Comparison of ENCODE assay signal across 8 mouse cellular contexts in genomic region chr13:74462699-74463385, GRCm38 (mm10). TPM values are rescaled to one million over a fixed set of nuclear protein-coding genes. Genes with fewer than 3 reads are reported as not detected.
DNase-seq lines count a peak whose midpoint lies in the region; ATAC-seq and TF ChIP-seq lines count a peak whose summit lies in the region.

No protein-coding gene starts in this region.

- peak overlapping the region; percentile 82 for H3K9ac ChIP-seq in heart, embryonic 11.5 days (ENCODE audit: low read depth, low read length)
- peak overlapping the region; percentile 81 for H3K9ac ChIP-seq in kidney, embryonic 16.5 days (replicated peaks; ENCODE audit: low read length)
- H3K9ac ChIP-seq in liver, adult 2 months (ENCODE audit: low read depth, low read length): peak overlapping the region; percentile 71

- H3K27ac ChIP-seq in heart, embryonic 11.5 days (ENCODE audit: low read depth, low read length): peak overlapping the region; percentile 95
- H3K27ac ChIP-seq in kidney, embryonic 16.5 days (ENCODE audit: low read length): peak overlapping the region; percentile 98
- peak overlapping the region; percentile 87 for H3K27ac ChIP-seq in liver, adult 2 months (replicated peaks; ENCODE audit: insufficient read depth, low read depth, low read length)

- under 1% methylated on average over 23 of the region's 23 CpGs for WGBS in heart, embryonic 11.5 days (ENCODE audit: insufficient replicate concordance)
- WGBS in kidney, embryonic 16.5 days: under 1% methylated on average over 23 of the region's 23 CpGs
- under 1% methylated on average over 23 of the region's 23 CpGs for WGBS in liver, adult 2 months

- TF ChIP-seq POLR2A in brain, embryonic 14.5 days (IDR thresholded peaks at IDR 0.05; ENCODE audit: borderline replicate concordance, extremely low read depth, insufficient read depth, insufficient read length, poor library complexity, severe bottlenecking): peak; percentile 38; the same call in 1 of the 2 replicates
- 0 out of 2 replicates have a peak, but pooled peaks have one; percentile 67 for TF ChIP-seq POLR2A in liver, adult 2 months (IDR thresholded peaks at IDR 0.05; ENCODE audit: extremely low read depth, insufficient read depth, low read length)
- peak; percentile 77 for TF ChIP-seq POLR2A in myocyte (IDR thresholded peaks at IDR 0.05; ENCODE audit: insufficient read length, low read depth)

- H3K36me3 ChIP-seq in C2C12 (ENCODE audit: control insufficient read depth, insufficient read depth): no peaks in the 10 kb centered on the region
- H3K36me3 ChIP-seq in erythroblast, embryonic 14.5 days (ENCODE audit: control insufficient read depth): no peaks in the 10 kb centered on the region
- no peaks in the 10 kb centered on the region for H3K36me3 ChIP-seq in heart, embryonic 11.5 days (ENCODE audit: control insufficient read depth, insufficient read depth, low read length)
- no peaks in the 10 kb centered on the region for H3K36me3 ChIP-seq in kidney, embryonic 16.5 days (ENCODE audit: insufficient read depth, low read length)
- H3K36me3 ChIP-seq in liver, adult 2 months (ENCODE audit: control insufficient read depth, insufficient read depth, low read length): no peaks in the 10 kb centered on the region
- H3K36me3 ChIP-seq in myocyte (ENCODE audit: control insufficient read depth, insufficient read depth): no peaks in the 10 kb centered on the region
- H3K36me3 ChIP-seq in splenic B cell, adult 2 months (ENCODE audit: control insufficient read depth, insufficient read depth, low read length, poor library complexity, severe bottlenecking): no peaks in the 10 kb centered on the region

- peak; percentile 96 for ATAC-seq in heart, embryonic 11.5 days (replicated peaks; ENCODE audit: insufficient number of reproducible peaks, low FRiP score, low TSS enrichment)
- peak; percentile 100 for ATAC-seq in kidney, embryonic 16.5 days (ENCODE audit: low FRiP score, low TSS enrichment)

- H3K79me3 ChIP-seq in C2C12 (ENCODE audit: low read depth): peaks cover 3% of the 10 kb centered on the region

- peak overlapping the region; percentile 71 for H3K4me2 ChIP-seq in heart, embryonic 11.5 days
- peak overlapping the region; percentile 82 for H3K4me2 ChIP-seq in kidney, embryonic 16.5 days (replicated peaks; ENCODE audit: low read depth, low read length)
- peak overlapping the region; percentile 79 for H3K4me2 ChIP-seq in myocyte (ENCODE audit: low read depth)

- no peaks in the 10 kb centered on the region for H3K9me3 ChIP-seq in erythroblast, embryonic 14.5 days (ENCODE audit: control insufficient read depth, low read length)
- H3K9me3 ChIP-seq in heart, embryonic 11.5 days (replicated peaks; ENCODE audit: control insufficient read depth, low read length): no peaks in the 10 kb centered on the region
- no peaks in the 10 kb centered on the region for H3K9me3 ChIP-seq in kidney, embryonic 16.5 days (ENCODE audit: low read length)

- peak; percentile 96 for DNase-seq in brain, embryonic 14.5 days (ENCODE audit: low read depth)
- peak; percentile 94 for DNase-seq in liver, adult 2 months (ENCODE audit: extremely low read depth, low read depth, low spot score)
- peak; percentile 74 for DNase-seq in splenic B cell, adult 2 months (ENCODE audit: low read depth, low spot score)

- H3K27me3 ChIP-seq in C2C12 (ENCODE audit: control insufficient read depth, insufficient read depth, insufficient read length): no peaks in the 10 kb centered on the region
- H3K27me3 ChIP-seq in erythroblast, embryonic 14.5 days (ENCODE audit: control insufficient read depth): no peaks in the 10 kb centered on the region
- no peaks in the 10 kb centered on the region for H3K27me3 ChIP-seq in heart, embryonic 11.5 days (ENCODE audit: control insufficient read depth, insufficient read depth, low read length)
- no peaks in the 10 kb centered on the region for H3K27me3 ChIP-seq in kidney, embryonic 16.5 days (ENCODE audit: insufficient read depth, low read length)
- H3K27me3 ChIP-seq in liver, adult 2 months (ENCODE audit: control insufficient read depth, insufficient read depth, low read length): no peaks in the 10 kb centered on the region
- H3K27me3 ChIP-seq in myocyte (ENCODE audit: control insufficient read depth, insufficient read depth, insufficient read length): no peaks in the 10 kb centered on the region
- no peaks in the 10 kb centered on the region for H3K27me3 ChIP-seq in splenic B cell, adult 2 months (ENCODE audit: control insufficient read depth, insufficient read depth, low read length, poor library complexity, severe bottlenecking)

- H3K4me3 ChIP-seq in C2C12 (ENCODE audit: insufficient read depth, poor library complexity, severe bottlenecking): peak overlapping the region; percentile 35
- peak overlapping the region; percentile 70 for H3K4me3 ChIP-seq in erythroblast, embryonic 14.5 days (replicated peaks)
- peak overlapping the region; percentile 59 for H3K4me3 ChIP-seq in heart, embryonic 11.5 days (ENCODE audit: low read depth, low read length)
- peak overlapping the region; percentile 58 for H3K4me3 ChIP-seq in kidney, embryonic 16.5 days (ENCODE audit: low read length)
- H3K4me3 ChIP-seq in liver, adult 2 months (ENCODE audit: insufficient read depth, low read depth, low read length): peak overlapping the region; percentile 61
- peak overlapping the region; percentile 49 for H3K4me3 ChIP-seq in myocyte

- peaks cover 17% of the 10 kb centered on the region for H3K4me1 ChIP-seq in erythroblast, embryonic 14.5 days (ENCODE audit: control insufficient read depth)
- no peaks in the 10 kb centered on the region for H3K4me1 ChIP-seq in heart, embryonic 11.5 days (ENCODE audit: control insufficient read depth, insufficient read depth, low read length)
- H3K4me1 ChIP-seq in kidney, embryonic 16.5 days (ENCODE audit: insufficient read depth, low read length): no peaks in the 10 kb centered on the region
- no peaks in the 10 kb centered on the region; the same call in 1 of the 2 replicates for H3K4me1 ChIP-seq in liver, adult 2 months (ENCODE audit: control insufficient read depth, insufficient read depth, low read length)

- H3K79me2 ChIP-seq in C2C12 (ENCODE audit: control insufficient read depth, insufficient read depth) (peaks cover 14% of the 10 kb centered on the region), myocyte (ENCODE audit: control insufficient read depth, insufficient read depth) (peaks cover 6% of the 10 kb centered on the region)
- no peaks in the 10 kb centered on the region; the same call in 1 of the 2 replicates for H3K79me2 ChIP-seq in liver, adult 2 months (ENCODE audit: control insufficient read depth, insufficient read depth, low read length)

- peak overlapping the region; percentile 57 for H3ac ChIP-seq in C2C12 (ENCODE audit: control insufficient read depth, insufficient read length, low read depth)
- no peak overlapping the region for H3ac ChIP-seq in myocyte (ENCODE audit: control insufficient read depth, insufficient read length)

- TF ChIP-seq CTCF in C2C12 (IDR thresholded peaks at IDR 0.05; ENCODE audit: control insufficient read depth, insufficient read depth, insufficient read length): no peak
- no peak for TF ChIP-seq CTCF in brain, embryonic 14.5 days (IDR thresholded peaks at IDR 0.05; ENCODE audit: borderline replicate concordance, extremely low read depth, insufficient read depth, insufficient read length)
- TF ChIP-seq CTCF in liver, adult 2 months (IDR thresholded peaks at IDR 0.05; ENCODE audit: low read depth, low read length): no peak

TF ChIP-seq in C2C12, 6 proteins besides CTCF, POLR2A, EP300 and RAD21:
- TF ChIP-seq MAX (IDR thresholded peaks at IDR 0.05): no peak
- peak; percentile 44 for TF ChIP-seq CEBPB (IDR thresholded peaks at IDR 0.05; ENCODE audit: low read depth)

TF ChIP-seq in myocyte, 11 proteins besides CTCF, POLR2A, EP300 and RAD21:
- no peak for TF ChIP-seq MYOG (IDR thresholded peaks at IDR 0.05; ENCODE audit: control insufficient read depth in 1 of 3, insufficient read depth in 1 of 3, insufficient read length in 2 of 3, low read depth in 2 of 3)
- no peak for TF ChIP-seq E2F4 (IDR thresholded peaks at IDR 0.05; ENCODE audit: insufficient read depth)
- TF ChIP-seq TCF3 (IDR thresholded peaks at IDR 0.05; ENCODE audit: insufficient read length, low read depth): no peak
- peak; percentile 61; the same call in 1 of the 2 replicates for TF ChIP-seq CEBPB (IDR thresholded peaks at IDR 0.05; ENCODE audit: insufficient read depth, poor library complexity, severe bottlenecking)
- TF ChIP-seq SRF (IDR thresholded peaks at IDR 0.05; ENCODE audit: control insufficient read depth, insufficient read length, low read depth): no peak
- TF ChIP-seq MAX (IDR thresholded peaks at IDR 0.05; ENCODE audit: low read depth): no peak
- no peak for TF ChIP-seq TCF12 (IDR thresholded peaks at IDR 0.05; ENCODE audit: insufficient read depth, poor library complexity, severe bottlenecking)
- no peak for TF ChIP-seq REST (IDR thresholded peaks at IDR 0.05; ENCODE audit: insufficient read depth, insufficient read length)
- TF ChIP-seq POLR2AphosphoS2 (IDR thresholded peaks at IDR 0.05; ENCODE audit: insufficient read length, low read depth): peak; percentile 77
- TF ChIP-seq USF1 (IDR thresholded peaks at IDR 0.05; ENCODE audit: low read depth): no peak
- no peak for TF ChIP-seq MYOD1 (IDR thresholded peaks at IDR 0.05; ENCODE audit: control insufficient read depth in 1 of 3, insufficient read length in 2 of 3, low read depth in 2 of 3)

RNA-seq across cellular contexts. Expression of gene Zfp825, which starts 30.9 kb away (rescaled TPM):
- polyA plus RNA-seq in C2C12 (2012; fragmentation: generic; extraction: Trizol): 2.5 TPM
- polyA plus RNA-seq in brain, embryonic 14.5 days (2012; rRNA removed): 5.8 and 7.3 TPM in 2 replicates
- 0.02 and 0.04 TPM in 2 replicates for polyA plus RNA-seq in erythroblast, embryonic 14.5 days (2012)
- polyA plus RNA-seq in heart, embryonic 11.5 days (2014; fragmentation: Nextera tagmentation; extraction: Ambion mirVana): 15.6 and 17.0 TPM in 2 replicates
- polyA plus RNA-seq in kidney, embryonic 16.5 days (2015; fragmentation: Nextera tagmentation; extraction: Ambion mirVana): 25.7 and 27.4 TPM in 2 replicates
- 11.8 and 19.3 TPM in 2 replicates for total RNA-seq in liver, adult 2 months (2014; rRNA removed)
- 2.2 and 2.8 TPM in 2 replicates for polyA plus RNA-seq in liver, adult 2 months (2012; rRNA removed)
- 2.8 TPM for polyA plus RNA-seq in myocyte (2012; fragmentation: generic; extraction: Trizol)

Comparison
In these comparisons a context has a peak if more than half of its experiments do, and no peak if none do; other contexts are left out.
1. Peak in every context shown above with its lines: DNase-seq, ATAC-seq, H3K4me3 ChIP-seq and H3K27ac ChIP-seq.